Mouse (Mus musculus) fat pad, adult 2 months (tissue): ENCODE measurements at regions not wholly inside any gene's neighbourhood (a gene's known extent, or its start where the extent isn't known, plus 50 kb on each side); places are given as distances from the start of the nearest gene placed in this dataset.

Experiments used
- DNase-seq: peaks from one replicate; pipeline ENCODE4 v3.0.0-alpha.2; 2011; ENCODE audit warnings: low read depth, low spot score; ENCODE audit errors: extremely low read depth

- no peak for DNase-seq
Measured at GRCm38 (mm10) chr12:54577235-54577634, 79.1 kb downstream of the Sptssa start.

- no peak for DNase-seq
Measured at GRCm38 (mm10) chr12:54576821-54577220, 79.6 kb downstream of the Sptssa start.

GRCm38 (mm10) chr12:54572866-54573265, 83.5 kb downstream of the Sptssa start:
- no peak for DNase-seq

- DNase-seq: no peak
Measured at GRCm38 (mm10) chr12:54568078-54568931, 88.1 kb downstream of the Sptssa start.

- no peak for DNase-seq
Measured at GRCm38 (mm10) chr12:54567426-54567790, 89.0 kb downstream of the Sptssa start.

GRCm38 (mm10) chr12:54566532-54567425, 89.6 kb downstream of the Sptssa start:
- DNase-seq: peak; percentile 39

GRCm38 (mm10) chr12:54561981-54562380, 94.4 kb downstream of the Sptssa start:
- DNase-seq: no peak

- no peak for DNase-seq
Measured at GRCm38 (mm10) chr12:54558106-54558505, 98.3 kb downstream of the Sptssa start.

GRCm38 (mm10) chr12:54549659-54550058, 106.7 kb downstream of the Sptssa start:
- no peak for DNase-seq

GRCm38 (mm10) chr12:54545821-54546608, 110.4 kb downstream of the Sptssa start:
- no peak for DNase-seq

- DNase-seq: no peak
Measured at GRCm38 (mm10) chr12:54538320-54538705, 118.1 kb downstream of the Sptssa start.

GRCm38 (mm10) chr12:54537690-54538319, 118.6 kb downstream of the Sptssa start:
- no peak for DNase-seq

GRCm38 (mm10) chr12:54537022-54537421, 119.4 kb downstream of the Sptssa start:
- no peak for DNase-seq

GRCm38 (mm10) chr12:54535556-54536516, 120.5 kb downstream of the Sptssa start:
- DNase-seq: no peak

GRCm38 (mm10) chr12:54534910-54535309, 121.5 kb downstream of the Sptssa start:
- DNase-seq: no peak

GRCm38 (mm10) chr12:54533134-54533533, 123.2 kb downstream of the Sptssa start:
- DNase-seq: no peak

GRCm38 (mm10) chr12:54532062-54532461, 124.3 kb downstream of the Sptssa start:
- DNase-seq: no peak

GRCm38 (mm10) chr12:54528046-54528445, 128.3 kb downstream of the Sptssa start:
- DNase-seq: no peak

GRCm38 (mm10) chr12:54527577-54527976, 128.8 kb downstream of the Sptssa start:
- no peak for DNase-seq
